Mouse (Mus musculus) right cerebral cortex, postnatal 14 days (tissue): ENCODE measurements around the gene Fanci.

Source experiments
- DNase-seq: peaks from one replicate; pipeline ENCODE4 v3.0.0; 2022

Fanci gene

GRCm38 (mm10) chr7:79387991-79388390 is 3.7 kb upstream of the Fanci start:
- no peak for DNase-seq

GRCm38 (mm10) chr7:79388671-79389206 is 3.0 kb upstream of the Fanci start:
- no peak for DNase-seq

- DNase-seq: no peak
Measured at GRCm38 (mm10) chr7:79390141-79390708, 1.5 kb upstream of the Fanci start.

- DNase-seq: no peak
Measured at GRCm38 (mm10) chr7:79391471-79391870, 258 bp upstream of the Fanci start.

- DNase-seq: no peak
Measured at GRCm38 (mm10) chr7:79392860-79393513, 1.3 kb downstream of the Fanci start.

- no peak for DNase-seq
Measured at GRCm38 (mm10) chr7:79393924-79394323, 2.2 kb downstream of the Fanci start.

- no peak for DNase-seq
Measured at GRCm38 (mm10) chr7:79394666-79395065, 2.9 kb downstream of the Fanci start.

- no peak for DNase-seq
Measured at GRCm38 (mm10) chr7:79395186-79395585, 3.5 kb downstream of the Fanci start.

GRCm38 (mm10) chr7:79397446-79397963 is 5.8 kb downstream of the Fanci start:
- DNase-seq: no peak

- no peak for DNase-seq
Measured at GRCm38 (mm10) chr7:79398426-79398825, 6.7 kb downstream of the Fanci start.

GRCm38 (mm10) chr7:79398971-79399370 is 7.2 kb downstream of the Fanci start:
- DNase-seq: no peak

GRCm38 (mm10) chr7:79400296-79400695 is 8.6 kb downstream of the Fanci start:
- DNase-seq: no peak

- DNase-seq: no peak
Measured at GRCm38 (mm10) chr7:79414449-79415375, 23.0 kb downstream of the Fanci start.

- DNase-seq: no peak
Measured at GRCm38 (mm10) chr7:79419950-79420349, 28.2 kb downstream of the Fanci start.

GRCm38 (mm10) chr7:79422876-79423275 is 31.1 kb downstream of the Fanci start:
- DNase-seq: no peak

GRCm38 (mm10) chr7:79425804-79426203 is 34.1 kb downstream of the Fanci start:
- no peak for DNase-seq

- no peak for DNase-seq
Measured at GRCm38 (mm10) chr7:79428243-79428642, 36.5 kb downstream of the Fanci start.

- DNase-seq: no peak
Measured at GRCm38 (mm10) chr7:79440035-79440434, 48.3 kb downstream of the Fanci start.

- no peak for DNase-seq
Measured at GRCm38 (mm10) chr7:79447048-79447447, 55.3 kb downstream of the Fanci start.

GRCm38 (mm10) chr7:79447486-79447885 is 55.8 kb downstream of the Fanci start:
- no peak for DNase-seq

- DNase-seq: no peak
Measured at GRCm38 (mm10) chr7:79461721-79462120, 70.0 kb downstream of the Fanci start.

GRCm38 (mm10) chr7:79463376-79464077 is 71.8 kb downstream of the Fanci start:
- no peak for DNase-seq
